Mouse (Mus musculus): ENCODE results near the gene Irgq. TPM values are rescaled to one million over a fixed set of nuclear protein-coding genes. Genes with fewer than 3 reads are reported as not detected.

Irgq gene
- total and polyA plus RNA-seq, 3 experiments = 4.7 to 5.8 TPM; not detected in 1

DNA sequence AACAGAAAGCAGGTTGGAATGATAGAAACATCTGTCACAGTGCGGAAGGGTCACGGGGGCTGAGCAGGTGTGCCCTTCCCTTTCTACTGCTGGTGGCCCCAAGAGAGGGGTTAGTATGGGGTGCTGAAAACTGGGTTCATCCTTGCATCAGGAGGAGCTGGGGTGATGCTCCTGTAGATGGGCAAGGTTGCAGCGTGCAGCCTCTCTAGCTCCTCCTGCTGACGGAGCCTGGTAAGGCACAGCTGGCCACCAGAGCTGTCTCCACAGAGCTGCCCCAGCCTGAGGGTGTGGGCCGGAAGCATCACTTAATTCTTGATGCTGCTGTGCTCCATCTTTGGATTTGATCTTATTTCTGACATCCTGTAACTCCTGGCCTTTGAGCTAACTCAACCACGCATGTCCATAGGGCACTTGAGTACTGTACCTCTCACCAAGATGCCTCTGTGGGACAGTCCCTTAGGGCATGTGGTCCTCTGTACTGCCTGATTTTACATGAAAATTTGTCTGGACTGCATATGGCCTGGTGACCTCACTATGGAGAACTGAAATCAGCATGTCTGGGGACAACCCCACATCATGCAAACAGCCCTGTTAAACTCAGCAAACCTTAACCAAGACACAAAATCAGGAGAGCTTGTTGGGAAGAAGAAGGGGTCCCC lies 34.2 kb downstream of the Irgq start:
- Histone ChIP-seq H3K27ac (ENCODE audit: control insufficient read depth, low read depth, low read length) (no peak overlapping the region), H3K79me2 (ENCODE audit: control insufficient read depth, insufficient read depth, low read length, poor library complexity) (no peaks in the 10 kb centered on the region), H3K9me3 (replicated peaks; ENCODE audit: insufficient read depth, low read length) (no peaks in the 10 kb centered on the region), H3K4me3 (ENCODE audit: control insufficient read depth in 1 of 2, insufficient read depth in 1 of 2, low read depth in 2 of 2, low read length in 2 of 2) (no peak overlapping the region), H3K27me3 (ENCODE audit: control insufficient read depth in 1 of 2, insufficient read depth in 2 of 2, low read length in 2 of 2) (no peaks in the 10 kb centered on the region), H3K9ac (ENCODE audit: control insufficient read depth, low read depth, low read length, poor library complexity, severe bottlenecking) (no peak overlapping the region), H3K36me3 (ENCODE audit: control insufficient read depth in 1 of 2, insufficient read depth in 2 of 2, low read length in 2 of 2) (peaks cover 0 to 3% of the 10 kb centered on the region in 2 experiments; a peak in 2 of 4 replicates), H3K4me1 (ENCODE audit: control insufficient read depth in 1 of 2, insufficient read depth in 2 of 2, low read length in 2 of 2) (no peaks in the 10 kb centered on the region)
- TF ChIP-seq TBP (IDR thresholded peaks at IDR 0.05; ENCODE audit: low read depth, low read length) (no peak), E2F4 (IDR thresholded peaks at IDR 0.05; ENCODE audit: borderline replicate concordance, low read depth, low read length) (no peak), NELFE (IDR thresholded peaks at IDR 0.05; ENCODE audit: low read depth, low read length) (no peak), POLR2AphosphoS2 (IDR thresholded peaks at IDR 0.05; ENCODE audit: low read length) (no peak), RCOR1 (IDR thresholded peaks at IDR 0.05; ENCODE audit: low read depth, low read length) (no peak), ZNF384 (IDR thresholded peaks at IDR 0.05; ENCODE audit: low read depth, low read length) (no peak), MAZ (IDR thresholded peaks at IDR 0.05; ENCODE audit: low read depth, low read length) (no peak), ZMIZ1 (IDR thresholded peaks at IDR 0.05; ENCODE audit: low read depth, low read length) (no peak), MYB (IDR thresholded peaks at IDR 0.05; ENCODE audit: low read depth, low read length) (no peak), GATA1 (IDR thresholded peaks at IDR 0.05; ENCODE audit: low read depth, low read length) (no peak), CHD1 (IDR thresholded peaks at IDR 0.05; ENCODE audit: low read depth, low read length) (no peak), POLR2AphosphoS5 (IDR thresholded peaks at IDR 0.05; ENCODE audit: borderline replicate concordance, low read depth, low read length) (no peak), MAFK (IDR thresholded peaks at IDR 0.05; ENCODE audit: borderline replicate concordance, low read depth, low read length) (no peak), ELF1 (IDR thresholded peaks at IDR 0.05; ENCODE audit: low read depth, low read length) (no peak), CTCF (IDR thresholded peaks at IDR 0.05 in 2 of 3, conservative IDR thresholded peaks at IDR 0.05 in 1 of 3; ENCODE audit: control insufficient read depth in 1 of 3, insufficient read depth in 1 of 3, low read depth in 2 of 3, low read length in 3 of 3, poor library complexity in 1 of 3, severe bottlenecking in 1 of 3) (peak; percentile 77 to 95 (median 86)), SIN3A (IDR thresholded peaks at IDR 0.05; ENCODE audit: low read length) (no peak), KAT2A (conservative IDR thresholded peaks at IDR 0.05; ENCODE audit: low read depth, low read length) (no peak), SMC3 (IDR thresholded peaks at IDR 0.05; ENCODE audit: low read depth, low read length) (peak; percentile 66), USF2 (IDR thresholded peaks at IDR 0.05; ENCODE audit: borderline replicate concordance in 1 of 2, insufficient read depth in 1 of 2, low read depth in 1 of 2, low read length in 2 of 2) (no peak), RAD21 (IDR thresholded peaks at IDR 0.05; ENCODE audit: low read depth, low read length) (peak; percentile 28), POLR2A (IDR thresholded peaks at IDR 0.05; ENCODE audit: control insufficient read depth in 1 of 2, insufficient read depth in 1 of 2, low read depth in 1 of 2, low read length in 2 of 2, poor library complexity in 1 of 2) (no peak), TAL1 (IDR thresholded peaks at IDR 0.05; ENCODE audit: low read length) (no peak), NRF1 (IDR thresholded peaks at IDR 0.05; ENCODE audit: insufficient read depth, low read depth, low read length, poor library complexity, severe bottlenecking) (no peak), ETS1 (IDR thresholded peaks at IDR 0.05; ENCODE audit: low read depth, low read length) (no peak), ZC3H11A (IDR thresholded peaks at IDR 0.05; ENCODE audit: low read depth, low read length) (0 out of 2 replicates have a peak, but pooled peaks have one; percentile 16), MXI1 (IDR thresholded peaks at IDR 0.05; ENCODE audit: low read depth, low read length) (no peak)
- DNase-seq (ENCODE audit: low read depth, low spot score) = peak; percentile 69

All from MEL (cell line).